Mouse (Mus musculus): Measurements from ENCODE around the gene Hoxc11. TPM values are rescaled to one million over a fixed set of nuclear protein-coding genes. Genes with fewer than 3 reads are reported as not detected.
A peak's percentile ranks its signal among the peaks of the same experiment; 100 is the strongest.

The Hoxc11 gene
- total RNA-seq, 2 experiments from 2014 or later, result 6.9 to 11.7 TPM

GRCm38 (mm10) chr15:102981379-102982288 is 27.4 kb downstream of the Hoxc11 start:
- DNase-seq, result peak; percentile 81
- Histone ChIP-seq H3K27ac (peak overlapping the region; percentile 91), H3K4me3 (peak overlapping the region; percentile 81)
- TF ChIP-seq CTCF (IDR thresholded peaks at IDR 0.05), result no peak
- intact Hi-C loops (cut with DNase I), result loop anchor here (2.0 kb wide), 1 partner anchor 15 kb away; the partner anchor contains the start of genes Hoxc10 and Hoxc5

DNA sequence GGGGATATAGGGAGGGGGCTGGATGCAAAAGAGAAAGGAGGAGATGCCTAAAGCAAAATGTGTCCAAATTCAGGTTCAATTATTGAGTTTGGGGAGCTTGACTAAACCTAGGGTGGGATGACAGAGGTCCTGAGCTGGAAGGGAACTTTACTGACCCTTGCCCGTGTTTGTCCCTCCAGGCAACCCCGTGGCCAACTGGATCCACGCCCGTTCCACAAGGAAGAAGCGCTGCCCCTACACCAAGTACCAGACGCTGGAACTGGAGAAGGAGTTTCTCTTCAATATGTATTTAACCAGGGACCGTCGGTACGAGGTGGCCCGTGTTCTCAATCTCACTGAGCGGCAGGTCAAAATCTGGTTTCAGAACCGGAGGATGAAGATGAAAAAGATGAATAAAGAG is 29.5 kb downstream of the Hoxc11 start:
- peak; percentile 49 for DNase-seq
- Histone ChIP-seq H3K4me3 (peak overlapping the region; percentile 81), H3K27ac (0 out of 2 replicates have a peak overlapping the region, but pooled peaks have one; percentile 6)
- TF ChIP-seq CTCF (IDR thresholded peaks at IDR 0.05), result no peak
- intact Hi-C loops (cut with DNase I), result no loop called here

GRCm38 (mm10) chr15:102984521-102984920 is 30.3 kb downstream of the Hoxc11 start:
- intact Hi-C loops (cut with DNase I), result no loop called here
- DNase-seq, result peak; percentile 25
- H3K4me3 ChIP-seq, result no peak overlapping the region
- TF ChIP-seq CTCF (IDR thresholded peaks at IDR 0.05), result no peak
- no peak overlapping the region for H3K27ac ChIP-seq

DNA sequence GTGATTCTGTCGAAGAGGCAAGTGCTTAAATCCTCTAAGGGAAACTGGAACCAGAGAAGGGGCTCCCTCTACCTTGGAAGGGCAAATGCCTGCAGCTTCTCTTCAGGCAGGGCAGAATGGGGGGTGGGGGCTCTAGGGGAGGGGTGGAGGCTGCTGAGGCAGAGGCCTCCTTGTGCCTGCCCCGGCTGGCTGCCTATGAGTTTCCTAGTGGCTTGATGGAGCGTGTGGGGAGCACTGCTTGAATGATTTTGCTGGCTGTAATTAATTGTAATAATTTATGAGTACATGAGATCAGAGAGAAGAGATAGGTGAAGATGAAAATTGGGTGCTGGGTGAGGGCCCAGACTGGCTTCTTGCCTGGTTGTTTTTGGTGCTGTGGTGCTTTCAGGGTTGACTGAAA is 30.7 kb downstream of the Hoxc11 start:
- intact Hi-C loops (cut with DNase I), result no loop called here
- no peak overlapping the region for H3K4me3 ChIP-seq
- no peak for TF ChIP-seq CTCF (IDR thresholded peaks at IDR 0.05)
- no peak overlapping the region for H3K27ac ChIP-seq
- peak; percentile 10 for DNase-seq

DNA sequence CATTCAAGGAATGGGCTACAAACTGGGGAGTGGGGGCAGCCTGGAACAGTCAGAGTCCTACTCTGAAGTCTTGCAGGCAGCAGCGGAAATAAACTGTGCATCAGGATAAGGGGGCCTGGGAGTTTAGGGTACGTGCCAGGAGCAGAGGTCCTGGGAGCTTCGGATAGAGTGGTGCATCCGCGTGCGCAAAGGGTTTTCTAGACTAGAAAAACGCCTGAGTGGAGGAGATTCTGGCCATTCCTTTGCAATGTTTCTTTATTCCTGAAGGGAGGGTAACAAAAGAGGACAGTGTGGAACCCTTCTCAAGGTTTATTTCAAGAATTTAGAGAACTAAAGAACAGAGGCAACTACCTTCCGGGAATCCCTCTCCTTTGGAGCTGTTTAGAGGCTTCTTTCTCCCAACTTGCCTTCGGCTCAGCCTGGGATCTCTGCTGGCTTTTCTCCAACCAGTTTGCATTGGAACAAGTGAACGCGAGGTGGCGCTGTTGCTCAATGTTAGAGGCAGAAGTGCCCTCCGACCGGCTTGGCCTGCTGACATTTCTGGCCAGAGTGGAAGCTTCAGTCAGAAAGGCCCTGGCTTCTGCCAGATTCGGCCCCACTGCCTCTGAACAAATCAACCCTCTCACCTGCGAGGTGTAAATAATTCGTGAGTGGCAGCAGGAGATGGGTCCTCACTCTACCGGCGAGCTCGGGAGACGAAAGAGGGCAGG is 33.1 kb downstream of the Hoxc11 start:
- H3K4me3 ChIP-seq, result 0 out of 2 replicates have a peak overlapping the region, but pooled peaks have one; percentile 4

GRCm38 (mm10) chr15:102988078-102988477 is 33.9 kb downstream of the Hoxc11 start:
- no peak overlapping the region for H3K27ac ChIP-seq
- TF ChIP-seq CTCF (IDR thresholded peaks at IDR 0.05), result no peak
- H3K4me3 ChIP-seq, result no peak overlapping the region
- no peak for DNase-seq
- intact Hi-C loops (cut with DNase I), result loop anchor here (2.0 kb wide), 1 partner anchor 143 kb away; no protein-coding TSS in a partner anchor

More for the DNA sequence above, 33.1 kb downstream of the Hoxc11 start:
- peak; percentile 94 for DNase-seq
- TF ChIP-seq CTCF (IDR thresholded peaks at IDR 0.05), result peak; percentile 90
- peak overlapping the region; percentile 61 for H3K27ac ChIP-seq
- intact Hi-C loops (cut with DNase I), result loop anchor here (1.0 kb wide), 1 partner anchor 178 kb away; no protein-coding TSS in a partner anchor

- TF ChIP-seq CTCF (IDR thresholded peaks at IDR 0.05), result no peak
- Histone ChIP-seq H3K4me3 (peak within 1 kb of the TSS; percentile 70), H3K27ac (peak within 1 kb of the TSS; percentile 48; the same call in 1 of the 2 replicates)
- intact Hi-C loops (cut with DNase I), result no loop called here
- DNase-seq, result no peak
Measured at GRCm38 (mm10) chr15:102990461-102991397, 36.5 kb downstream of the Hoxc11 start, which contains the start of gene Hoxc8. Gene Hoxc8, plus strand, starts transcription at chr15:102990607.

GRCm38 (mm10) chr15:102991782-102992181 is 37.6 kb downstream of the Hoxc11 start:
- Histone ChIP-seq H3K27ac (no peak overlapping the region), H3K4me3 (no peak overlapping the region)
- TF ChIP-seq CTCF (IDR thresholded peaks at IDR 0.05), result no peak
- intact Hi-C loops (cut with DNase I), result no loop called here
- no peak for DNase-seq

- DNase-seq, result peak; percentile 9
- intact Hi-C loops (cut with DNase I), result no loop called here
- no peak for TF ChIP-seq CTCF (IDR thresholded peaks at IDR 0.05)
- no peak overlapping the region for H3K27ac ChIP-seq
- H3K4me3 ChIP-seq, result no peak overlapping the region
Measured at GRCm38 (mm10) chr15:102992206-102992605, 38.0 kb downstream of the Hoxc11 start.

DNA sequence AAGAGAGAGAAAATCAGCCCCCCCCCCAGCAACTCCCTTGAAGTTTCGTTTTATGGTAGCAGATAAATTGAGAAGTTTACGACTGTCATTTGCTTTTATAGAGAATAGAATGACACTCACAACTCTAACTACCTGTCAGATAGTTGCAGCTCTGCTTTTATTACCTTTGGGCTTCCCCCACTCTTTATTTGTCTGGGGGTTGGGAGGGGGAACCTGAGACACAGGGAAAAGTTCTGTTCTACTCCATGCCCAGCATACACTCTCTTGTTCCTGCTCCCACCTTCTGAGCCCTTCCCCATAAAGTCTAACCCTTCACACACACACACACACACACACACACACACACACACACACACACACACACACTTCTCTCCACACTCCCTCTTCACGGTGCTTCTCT is 38.6 kb downstream of the Hoxc11 start:
- no peak for DNase-seq
- intact Hi-C loops (cut with DNase I), result loop anchor here (1.0 kb wide), 1 partner anchor 173 kb away; no protein-coding TSS in a partner anchor
- Histone ChIP-seq H3K27ac (no peak overlapping the region), H3K4me3 (no peak overlapping the region)
- no peak for TF ChIP-seq CTCF (IDR thresholded peaks at IDR 0.05)

DNA sequence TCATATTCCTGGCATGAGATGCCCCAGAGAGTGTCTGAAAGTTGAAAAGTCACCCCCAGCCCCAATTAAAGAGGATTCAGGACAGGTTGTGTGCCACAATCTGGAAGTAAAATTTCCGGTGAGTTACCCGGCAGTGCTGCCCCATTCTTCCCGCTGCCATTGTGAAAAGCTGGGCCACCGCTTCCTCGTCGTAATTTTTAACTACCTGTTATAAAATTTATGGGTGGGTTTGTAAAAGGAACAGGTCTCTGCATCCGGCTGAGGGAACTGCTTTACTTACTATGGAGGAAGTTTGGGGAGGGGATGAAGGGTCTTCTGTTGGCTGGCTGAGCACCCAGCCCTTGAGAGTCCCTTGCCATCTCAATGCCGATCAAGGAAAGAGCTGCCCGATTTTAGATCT is 42.3 kb downstream of the Hoxc11 start:
- TF ChIP-seq CTCF (IDR thresholded peaks at IDR 0.05), result no peak
- Histone ChIP-seq H3K27ac (no peak overlapping the region), H3K4me3 (no peak overlapping the region)
- intact Hi-C loops (cut with DNase I), result no loop called here
- DNase-seq, result no peak

DNA sequence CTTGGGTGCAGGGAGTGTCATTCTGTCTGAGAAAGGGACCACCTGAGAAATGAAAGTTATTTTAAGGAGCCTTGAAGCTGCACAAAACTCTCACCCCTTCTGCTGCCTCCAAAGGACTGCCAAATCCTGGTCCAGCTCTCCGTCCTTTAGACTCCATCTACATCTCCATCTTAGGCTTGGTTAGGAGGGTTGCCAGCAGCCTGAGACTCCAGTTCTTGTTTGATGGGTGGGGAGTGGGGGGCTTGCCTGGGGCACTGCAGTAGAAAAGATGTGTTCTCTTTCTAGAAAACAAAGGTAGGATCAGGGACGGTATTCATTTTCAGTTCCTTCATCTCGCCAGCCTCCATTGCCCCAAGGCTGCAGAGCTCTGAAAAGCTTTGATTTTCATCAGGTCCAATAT is 43.2 kb downstream of the Hoxc11 start:
- no peak for DNase-seq
- peak overlapping the region; percentile 74 for H3K4me3 ChIP-seq
- intact Hi-C loops (cut with DNase I), result no loop called here
- H3K27ac ChIP-seq, result peak overlapping the region; percentile 98
- TF ChIP-seq CTCF (IDR thresholded peaks at IDR 0.05), result no peak

All from gastrocnemius, adult 2 months (tissue).